In the genomic region with DNA sequence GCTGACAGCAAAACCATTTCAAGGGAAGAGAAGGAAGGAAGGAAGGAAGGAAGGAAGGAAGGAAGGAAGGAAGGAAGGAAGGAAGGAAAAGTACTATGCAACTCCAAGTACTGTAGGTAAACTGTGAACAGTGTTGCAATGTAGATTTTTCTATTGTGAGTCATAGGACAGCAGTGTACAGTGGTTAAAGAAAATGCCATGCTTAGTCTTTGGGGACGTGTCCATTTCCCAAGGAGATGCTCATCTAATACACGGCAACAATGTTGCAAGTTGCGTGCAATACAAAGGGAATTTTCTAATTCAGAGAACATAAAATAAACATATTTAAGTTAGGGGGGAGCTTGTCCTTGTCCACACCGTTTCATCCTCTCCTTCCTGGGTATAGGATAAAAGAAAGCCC, we compare ENCODE assay signal across 21 mouse cellular contexts.
DNase-seq lines count a peak whose midpoint lies in the region; TF ChIP-seq lines count a peak whose summit lies in the region.
"Had no signal": no experiment of that assay in that cellular context is flagged by ENCODE, and none has a peak within 500 bp of the region (broad histone marks: within the 10 kb centered on the region; RNA-seq: fewer than 3 reads in every experiment).

No protein-coding gene starts in this region.

- H3K4me1 ChIP-seq in embryonic fibroblast, embryonic 13.5 days (ENCODE audit: control insufficient read depth, insufficient read depth, low read length) = no peaks in the 10 kb centered on the region
- H3K4me1 ChIP-seq: embryonic facial prominence, embryonic 15.5 days; forebrain, embryonic 13.5 days; forebrain, embryonic 15.5 days had no signal

- no peaks in the 10 kb centered on the region for H3K36me3 ChIP-seq in C2C12 (ENCODE audit: control insufficient read depth, insufficient read depth)
- H3K36me3 ChIP-seq: embryonic facial prominence, embryonic 15.5 days; forebrain, embryonic 15.5 days had no signal

- TF ChIP-seq POLR2A in embryonic fibroblast, embryonic 13.5 days (IDR thresholded peaks at IDR 0.05; ENCODE audit: low read depth, low read length) = no peak

- no peak for TF ChIP-seq CTCF in C2C12 (IDR thresholded peaks at IDR 0.05; ENCODE audit: control insufficient read depth, insufficient read depth, insufficient read length)
- no peak for TF ChIP-seq CTCF in embryonic fibroblast, embryonic 13.5 days (IDR thresholded peaks at IDR 0.05; ENCODE audit: borderline replicate concordance, insufficient read depth, low read length)

- DNase-seq in adrenal gland, postnatal 36 days = no peak
- DNase-seq in kidney, adult 8-10 months = no peak
- no peak for DNase-seq in frontal cortex, postnatal 36 days (ENCODE audit: low spot score in 2 of 2)
- DNase-seq: adrenal gland, adult 8-10 months; adrenal gland, postnatal 14 days; B cell, adult 2 months; cerebellum, adult 11 months; cerebellum, adult 18-20 months; cerebellum, adult 8-10 months; cerebellum, adult 9-11 months; cerebellum, postnatal 14 days; cerebellum, postnatal 36 days; embryo, embryonic 11 days; forebrain, postnatal 0 days had no signal

- no peaks in the 10 kb centered on the region for H3K79me2 ChIP-seq in C2C12 (ENCODE audit: control insufficient read depth, insufficient read depth)

- no peak overlapping the region for H3K4me3 ChIP-seq in C2C12 (ENCODE audit: insufficient read depth, poor library complexity, severe bottlenecking)
- H3K4me3 ChIP-seq in embryonic fibroblast, embryonic 13.5 days (ENCODE audit: insufficient read depth, low read length) = no peak overlapping the region
- H3K4me3 ChIP-seq: embryonic facial prominence, embryonic 13.5 days; embryonic facial prominence, embryonic 15.5 days; forebrain, embryonic 13.5 days; forebrain, embryonic 15.5 days had no signal

- H3K27me3 ChIP-seq in C2C12 (ENCODE audit: control insufficient read depth, insufficient read depth, insufficient read length) = no peaks in the 10 kb centered on the region
- H3K27me3 ChIP-seq: embryonic facial prominence, embryonic 13.5 days; embryonic facial prominence, embryonic 15.5 days; forebrain, embryonic 13.5 days; forebrain, embryonic 15.5 days; Patski had no signal

- 0 out of 2 replicates have a peak overlapping the region, but pooled peaks have one; percentile 2 for H3K27ac ChIP-seq in embryonic fibroblast, embryonic 13.5 days (ENCODE audit: insufficient read depth, low read length)
- H3K27ac ChIP-seq: embryonic facial prominence, embryonic 13.5 days; embryonic facial prominence, embryonic 15.5 days; forebrain, embryonic 13.5 days; forebrain, embryonic 15.5 days had no signal

- H3K79me3 ChIP-seq in C2C12 (ENCODE audit: low read depth) = no peaks in the 10 kb centered on the region

- H3ac ChIP-seq in C2C12 (ENCODE audit: control insufficient read depth, insufficient read length, low read depth) = no peak overlapping the region

TF ChIP-seq in C2C12, 6 proteins besides CTCF, POLR2A, EP300 and RAD21:
- no peak for TF ChIP-seq MYOG (IDR thresholded peaks at IDR 0.05; ENCODE audit: control insufficient read depth, extremely low read depth, insufficient read length)
- TF ChIP-seq MAX (IDR thresholded peaks at IDR 0.05) = peak; percentile 20
- TF ChIP-seq CEBPB (IDR thresholded peaks at IDR 0.05; ENCODE audit: low read depth) = peak; percentile 93
- TF ChIP-seq FOSL1 (IDR thresholded peaks at IDR 0.05; ENCODE audit: insufficient read depth, low read length, poor library complexity, severe bottlenecking) = no peak
- no peak for TF ChIP-seq MYOD1 (IDR thresholded peaks at IDR 0.05; ENCODE audit: control insufficient read depth, insufficient read length, low read depth)
- TF ChIP-seq USF1 (IDR thresholded peaks at IDR 0.05; ENCODE audit: low read depth) = no peak
